Mouse (Mus musculus): ENCODE measurements around the gene Tfb2m. TPM values are rescaled to one million over a fixed set of nuclear protein-coding genes. Genes with fewer than 3 reads are reported as not detected.

Gene Tfb2m
- total RNA-seq, 2 experiments from 2014 or later: 26.6 to 27.8 TPM

- peak; percentile 23 to 56 for DNase-seq (ENCODE audit: low spot score in 2 of 2)
These were observed 39.3 kb downstream of the Tfb2m start for GRCm38 (mm10) chr1:179506530-179507315.

DNA sequence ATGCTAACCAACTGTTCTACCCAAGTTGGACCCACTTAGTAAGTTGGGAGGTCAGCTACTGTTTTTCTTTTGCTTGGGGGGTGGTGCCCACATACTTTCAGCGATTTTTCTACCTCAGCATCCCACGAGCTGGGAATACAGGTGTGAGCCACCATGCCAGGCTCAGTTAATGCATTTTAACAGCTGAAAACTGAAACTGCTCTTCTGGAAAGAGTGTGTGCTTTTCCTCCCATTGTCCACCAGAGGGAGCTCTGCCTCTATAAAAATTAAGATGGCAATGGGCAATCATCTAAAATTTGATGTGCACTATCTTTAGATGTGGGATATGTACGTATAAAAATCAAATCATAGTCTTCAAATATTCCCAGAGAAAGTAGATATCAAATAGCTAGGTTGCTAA is 43.5 kb downstream of the Tfb2m start:
- DNase-seq (ENCODE audit: low spot score in 2 of 2): peak in 1 of 2 experiments; percentile 16

DNA sequence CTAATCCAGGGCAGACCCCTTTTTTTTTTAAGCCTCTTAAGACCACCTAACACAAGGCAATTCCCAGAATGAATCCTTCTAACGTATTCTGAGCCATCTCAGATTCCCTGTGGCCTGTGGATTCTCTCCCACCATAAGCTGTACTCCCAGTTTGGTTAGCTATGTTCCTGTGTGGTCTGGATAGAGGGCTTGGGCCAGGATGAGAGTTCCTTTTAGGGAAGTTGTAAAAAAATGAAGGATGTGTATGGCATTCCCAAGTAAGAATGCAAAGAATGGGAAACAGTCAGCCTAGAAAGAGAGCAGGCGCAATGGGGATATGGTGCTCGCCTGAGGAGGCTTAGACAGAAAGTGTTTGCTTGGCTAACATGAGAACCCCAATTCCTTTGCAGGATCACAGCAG is 46.8 kb downstream of the Tfb2m start:
- no peak for DNase-seq (ENCODE audit: low spot score in 2 of 2)

- DNase-seq (ENCODE audit: low spot score in 2 of 2): no peak
These were observed 53.2 kb downstream of the Tfb2m start for GRCm38 (mm10) chr1:179492908-179493307.

GRCm38 (mm10) chr1:179488520-179488919 is 57.5 kb downstream of the Tfb2m start:
- DNase-seq (ENCODE audit: low spot score in 2 of 2): no peak

DNA sequence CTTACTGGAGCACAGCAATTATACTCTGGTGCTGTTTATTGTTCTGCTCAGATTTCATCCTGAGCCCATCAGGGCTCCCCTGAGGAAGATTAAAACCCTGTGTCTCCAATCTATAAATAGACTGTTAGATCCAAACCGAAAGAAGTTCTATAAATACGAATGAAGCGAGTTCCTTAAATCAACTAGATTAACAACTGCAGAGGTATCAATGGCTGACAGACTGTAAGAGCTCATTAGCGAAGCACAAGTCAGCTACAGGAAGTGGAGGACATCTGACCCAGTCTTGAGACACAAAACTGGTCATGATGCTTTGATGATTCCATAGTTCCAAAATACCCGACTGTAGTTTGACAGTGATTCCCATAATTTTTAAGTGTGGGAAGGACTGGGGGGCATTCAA is 58.1 kb downstream of the Tfb2m start:
- no peak for DNase-seq (ENCODE audit: low spot score in 2 of 2)

DNA sequence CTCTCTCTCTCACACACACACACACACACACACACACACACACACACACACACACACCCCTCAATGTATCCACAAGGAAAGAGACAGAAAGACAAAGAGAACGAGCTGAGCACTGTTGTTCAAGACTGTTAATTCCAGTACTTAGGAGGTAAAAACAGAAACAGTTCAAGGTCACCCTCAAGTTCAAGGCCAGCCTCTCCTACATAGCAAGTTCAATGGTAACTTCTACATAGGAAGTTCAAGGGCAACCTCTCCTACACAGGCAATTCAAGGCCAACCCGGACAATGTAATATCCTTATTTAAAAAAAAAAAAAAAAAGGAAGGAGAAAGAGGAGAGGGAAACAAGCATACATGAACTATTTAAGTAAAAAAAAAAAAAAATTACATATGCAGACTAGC is 58.8 kb downstream of the Tfb2m start:
- DNase-seq (ENCODE audit: low spot score in 2 of 2): no peak

DNA sequence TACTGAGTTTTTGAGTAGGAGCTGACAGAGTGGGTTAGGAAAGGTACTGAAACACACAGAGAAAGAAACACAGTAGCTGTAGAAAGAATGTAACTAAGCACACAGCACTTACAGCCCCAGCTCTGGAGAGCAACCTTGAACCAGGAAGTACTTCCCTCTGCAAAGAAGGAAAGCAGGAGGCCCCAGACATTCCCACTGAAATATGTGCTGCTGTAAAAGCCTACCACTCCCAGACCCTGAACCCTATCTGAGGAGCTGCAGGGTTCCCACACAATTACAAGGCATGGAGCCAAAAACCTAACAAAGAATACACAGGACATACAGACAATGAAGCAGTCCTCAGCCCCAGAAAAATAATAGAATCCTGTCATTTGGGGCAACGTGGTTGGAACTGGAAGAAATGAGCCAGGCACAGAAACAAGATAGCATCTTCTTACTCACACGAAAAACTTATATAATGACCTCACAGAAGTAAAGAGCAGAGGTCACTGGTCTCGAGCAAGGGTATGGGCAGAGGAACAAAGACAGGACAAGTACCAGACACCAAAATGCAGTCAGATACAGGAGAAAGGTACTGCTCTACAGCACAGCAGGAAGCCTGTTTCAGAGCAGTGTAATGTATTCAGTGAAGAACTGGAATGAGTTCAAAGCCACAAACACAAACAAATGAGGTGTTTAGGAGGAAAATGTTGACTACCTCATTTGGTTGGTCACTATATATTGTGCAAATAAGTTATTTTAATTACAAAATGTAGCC is 60.1 kb downstream of the Tfb2m start:
- DNase-seq (ENCODE audit: low spot score in 2 of 2): no peak

DNA sequence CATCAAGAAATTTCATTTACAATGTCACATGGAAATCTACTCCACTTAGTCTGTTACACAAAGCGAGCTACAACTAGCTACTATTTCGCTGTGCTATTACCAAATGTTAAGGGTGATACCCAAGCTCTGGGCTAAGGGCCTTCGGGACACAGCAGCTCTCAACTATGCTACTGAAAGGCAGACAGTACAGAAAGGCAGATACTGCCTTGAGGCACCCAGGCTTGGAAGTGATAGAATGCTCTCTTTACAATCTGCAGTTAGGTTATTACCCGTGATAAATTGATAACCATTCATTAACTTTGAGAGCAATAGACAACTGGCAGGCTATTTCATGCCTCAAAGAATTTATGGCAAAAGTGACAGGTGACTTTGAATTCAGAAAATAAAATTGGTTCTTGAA is 65.2 kb downstream of the Tfb2m start:
- DNase-seq (ENCODE audit: low spot score in 2 of 2): no peak

Other genes with a start within 250 kb of the Tfb2m start
- 10 to 100 TPM; 21.8 to 26.0 TPM for gene Smyd3, start 28.2 kb downstream of the Tfb2m start, total RNA-seq (2021)
- 10 to 100 TPM; 28.8 to 30.0 TPM for gene Cnst, start 103 bp upstream of the Tfb2m start, total RNA-seq (2021)
- 10 to 100 TPM; 78.3 to 82.9 TPM for gene Sccpdh, start 121.9 kb upstream of the Tfb2m start, total RNA-seq (2021)
- under 1 TPM; 0.16 to 0.46 TPM for gene Kif28, start 199.0 kb upstream of the Tfb2m start, total RNA-seq (2021)

Data from layer of hippocampus, postnatal 10 days (tissue).